Mouse (Mus musculus) forebrain, embryonic 15.5 days (tissue): ENCODE results near the gene Vill. TPM values are rescaled to one million over a fixed set of nuclear protein-coding genes. Genes with fewer than 3 reads are reported as not detected.

ENCODE experiments used
- ATAC-seq: fragments of 200-750 bp; cut with Nextera tagmentation; replicated peaks from 2 replicates; pipeline ENCODE4 v1.8.0; 2017; ENCODE audit warnings: mild to moderate bottlenecking, moderate TSS enrichment, moderate library complexity
- H3K27ac ChIP-seq: fragments of 300-500 bp; sonication (generic); replicated peaks from 2 replicates; pipeline ENCODE4 v1.5.1; 2015; ENCODE audit warnings: mild to moderate bottlenecking, inconsistent platforms
- H3K27me3 ChIP-seq: fragments of 300-500 bp; sonication (generic); 2 replicates; pipeline ENCODE4 v1.6.1; 2015; ENCODE audit warnings: inconsistent platforms
- H3K36me3 ChIP-seq: fragments of 300-500 bp; sonication (generic); 2 replicates; pipeline ENCODE4 v1.6.1; 2015; ENCODE audit warnings: mild to moderate bottlenecking, inconsistent platforms
- H3K4me1 ChIP-seq: fragments of 300-500 bp; sonication (generic); 2 replicates; pipeline ENCODE4 v1.6.1; 2015; ENCODE audit warnings: inconsistent platforms
- H3K4me2 ChIP-seq: fragments of 300-500 bp; sonication (generic); replicated peaks from 2 replicates; pipeline ENCODE4 v1.6.1; 2015; ENCODE audit warnings: mild to moderate bottlenecking, inconsistent platforms
- H3K4me3 ChIP-seq: fragments of 300-500 bp; sonication (generic); 2 replicates; pipeline ENCODE4 v1.5.1; 2015; ENCODE audit warnings: mild to moderate bottlenecking, inconsistent platforms
- H3K9ac ChIP-seq: fragments of 300-500 bp; sonication (generic); replicated peaks from 2 replicates; pipeline ENCODE4 v1.6.1; 2015; ENCODE audit warnings: mild to moderate bottlenecking, inconsistent platforms
- H3K9me3 ChIP-seq: fragments of 300-500 bp; sonication (generic); 2 replicates; pipeline ENCODE4 v1.6.1; 2016; ENCODE audit warnings: inconsistent platforms
- WGBS: fragments of 180-500 bp; shearing (Covaris S2); methylation state at CpG from one replicate; pipeline ENCODE4 v1.1.7; 2015; ENCODE audit warnings: mixed read lengths; 5-methylcytosine and 5-hydroxymethylcytosine counted together
- microRNA-seq: library from miRNA; unstranded; fragments of <30 nt; microRNA quantifications from one replicate; pipeline ENCODE4, GENCODE M21; 2016
- polyA plus RNA-seq: library from polyadenylated mRNA; unstranded; fragments of >200 nt; fragmentation: Nextera tagmentation; extraction: Ambion mirVana; gene quantifications from 2 replicates; pipeline ENCODE4 v1.2.1, GENCODE M21; 2015

Gene Vill
- polyA plus RNA-seq, 1 experiment from 2014 or later = 2.7 TPM

DNA sequence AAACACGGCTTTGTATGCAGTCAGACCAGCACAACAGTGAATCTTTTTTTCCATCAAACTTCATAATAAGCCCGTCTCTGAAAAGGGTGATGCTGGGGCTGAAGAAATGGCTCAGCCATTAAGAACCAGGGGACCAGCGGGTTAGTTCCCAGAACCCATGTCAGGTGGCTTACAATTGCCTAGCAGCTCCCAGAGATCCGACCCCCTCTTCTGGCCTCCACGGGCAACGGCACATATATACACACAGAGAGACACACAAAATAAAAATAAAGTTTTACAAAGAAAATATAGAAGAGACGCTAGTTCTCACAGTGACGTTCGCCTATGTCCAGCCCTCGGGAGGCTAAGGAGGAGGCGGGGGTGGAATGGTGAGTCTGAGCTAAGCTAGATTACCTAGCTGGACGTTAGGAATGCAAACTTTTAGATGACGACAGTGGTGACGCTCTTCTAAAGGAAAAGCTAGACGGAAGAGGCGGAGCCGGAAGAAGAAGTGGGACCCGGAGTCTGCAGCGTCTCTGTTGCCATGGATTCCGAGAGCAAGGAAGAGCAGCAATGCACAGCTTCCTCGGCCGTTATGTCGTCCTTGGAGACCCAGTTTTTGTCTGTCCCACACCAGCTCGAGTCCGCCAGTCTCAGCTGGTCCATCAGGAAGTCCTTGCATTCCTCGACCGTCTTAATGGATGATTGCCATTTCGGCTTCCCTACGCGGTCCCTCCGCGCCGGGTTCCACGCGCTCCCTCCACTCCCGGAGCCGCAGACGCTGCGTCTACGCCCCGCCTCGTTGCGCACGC lies 49.6 kb downstream of the Vill start, which contains the start of gene Dlec1:
Dlec1 (plus strand) TSS at position 487 of the 791 bp plus-strand sequence.
- WGBS = 2% methylated on average over 44 of the region's 44 CpGs
- Histone ChIP-seq H3K36me3 (no peaks in the 10 kb centered on the region), H3K9me3 (no peaks in the 10 kb centered on the region), H3K4me2 (peak within 1 kb of the TSS; percentile 82), H3K4me3 (peak within 1 kb of the TSS; percentile 62), H3K27ac (no peak within 1 kb of the TSS), H3K27me3 (no peaks in the 10 kb centered on the region; the same call in 1 of the 2 replicates), H3K4me1 (peaks cover 8% of the 10 kb centered on the region), H3K9ac (peak within 1 kb of the TSS; percentile 43)
- ATAC-seq = peak; percentile 94

DNA sequence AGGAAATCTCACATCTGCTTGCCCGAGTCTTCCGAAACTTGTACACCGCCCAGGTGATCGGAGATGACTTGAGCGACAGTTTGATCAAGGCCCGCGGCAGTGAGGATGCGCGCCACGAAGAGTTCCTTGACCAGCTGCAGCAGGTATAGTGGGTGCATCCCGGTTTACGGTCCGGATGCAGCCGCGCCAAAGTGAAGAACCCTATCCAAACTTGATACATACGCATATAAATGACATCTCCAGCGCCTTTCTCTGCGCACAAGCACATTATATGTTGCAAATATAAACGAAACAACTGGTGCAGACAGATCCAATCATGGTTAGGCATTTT lies 50.2 kb downstream of the Vill start:
- Histone ChIP-seq H3K27me3 (no peaks in the 10 kb centered on the region; the same call in 1 of the 2 replicates), H3K9me3 (no peaks in the 10 kb centered on the region), H3K4me2 (peak overlapping the region; percentile 82), H3K4me1 (peaks cover 8% of the 10 kb centered on the region), H3K36me3 (no peaks in the 10 kb centered on the region), H3K4me3 (peak overlapping the region; percentile 62), H3K27ac (no peak overlapping the region), H3K9ac (peak overlapping the region; percentile 43)
- ATAC-seq = no peak
- WGBS = 3% methylated on average over 19 of the region's 19 CpGs

DNA sequence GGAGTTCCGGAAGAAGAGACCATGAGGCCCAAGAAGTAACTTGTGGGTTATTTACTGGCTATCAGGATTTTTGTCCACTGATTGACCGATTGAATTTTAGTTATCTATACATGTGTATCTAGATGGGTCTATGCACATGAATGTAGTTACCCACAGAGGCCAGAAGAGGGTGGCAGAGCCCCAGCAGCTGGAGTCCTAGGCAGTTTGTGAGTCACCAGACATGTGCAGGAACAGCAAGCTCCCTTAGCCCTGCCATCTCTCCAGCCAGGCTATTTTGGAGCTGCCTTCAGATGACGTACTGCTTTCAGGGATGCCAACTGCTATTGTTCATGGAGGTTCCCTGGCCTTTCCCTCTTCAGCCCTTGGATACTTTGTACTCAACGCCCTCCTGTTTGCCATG lies 55.0 kb downstream of the Vill start:
- Histone ChIP-seq H3K27me3 (no peaks in the 10 kb centered on the region), H3K9ac (no peak overlapping the region), H3K4me3 (no peak overlapping the region), H3K4me2 (no peak overlapping the region), H3K27ac (no peak overlapping the region), H3K36me3 (no peaks in the 10 kb centered on the region), H3K9me3 (no peaks in the 10 kb centered on the region), H3K4me1 (peaks cover 4% of the 10 kb centered on the region)
- ATAC-seq = no peak
- 88% methylated on average over 4 of the region's 4 CpGs for WGBS

DNA sequence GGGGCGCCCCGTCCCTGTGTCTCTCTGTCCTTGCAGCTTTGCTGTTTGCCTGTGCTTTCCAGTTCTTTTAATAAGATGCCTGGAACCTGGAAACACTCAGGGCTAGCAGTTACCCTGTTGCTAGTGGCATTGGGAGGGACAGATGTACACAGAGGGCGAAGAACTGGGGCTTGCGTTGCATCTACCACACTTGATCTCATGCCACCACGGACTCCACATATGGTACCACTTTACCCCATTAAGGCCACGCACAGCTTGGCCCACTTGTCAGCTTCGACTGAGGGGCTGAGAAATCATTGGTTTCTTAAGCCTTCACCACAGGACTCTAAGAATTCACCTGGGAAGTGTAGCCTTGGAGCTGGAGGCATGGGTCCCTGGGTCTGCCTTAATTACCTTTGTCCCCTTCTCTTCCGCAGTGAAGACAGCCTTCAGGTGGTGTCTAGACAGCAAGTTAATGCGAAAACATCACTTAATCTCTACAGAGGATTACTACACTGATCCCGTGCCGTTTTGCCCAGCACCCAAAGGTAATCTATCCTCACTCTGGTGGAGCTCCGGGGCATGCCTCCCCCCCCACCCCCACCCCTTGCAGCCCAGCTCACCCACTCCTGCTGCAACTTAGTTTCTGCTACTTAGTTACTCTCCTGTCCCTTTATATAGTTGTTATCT lies 57.2 kb downstream of the Vill start:
- no peak overlapping the region for H3K27ac ChIP-seq
- H3K9me3 ChIP-seq = no peaks in the 10 kb centered on the region
- WGBS = 51% methylated on average over 12 of the region's 12 CpGs
- no peaks in the 10 kb centered on the region for H3K4me1 ChIP-seq
- no peak overlapping the region for H3K9ac ChIP-seq
- H3K4me3 ChIP-seq = no peak overlapping the region
- no peaks in the 10 kb centered on the region for H3K36me3 ChIP-seq
- ATAC-seq = no peak
- no peaks in the 10 kb centered on the region for H3K27me3 ChIP-seq
- no peak overlapping the region for H3K4me2 ChIP-seq

DNA sequence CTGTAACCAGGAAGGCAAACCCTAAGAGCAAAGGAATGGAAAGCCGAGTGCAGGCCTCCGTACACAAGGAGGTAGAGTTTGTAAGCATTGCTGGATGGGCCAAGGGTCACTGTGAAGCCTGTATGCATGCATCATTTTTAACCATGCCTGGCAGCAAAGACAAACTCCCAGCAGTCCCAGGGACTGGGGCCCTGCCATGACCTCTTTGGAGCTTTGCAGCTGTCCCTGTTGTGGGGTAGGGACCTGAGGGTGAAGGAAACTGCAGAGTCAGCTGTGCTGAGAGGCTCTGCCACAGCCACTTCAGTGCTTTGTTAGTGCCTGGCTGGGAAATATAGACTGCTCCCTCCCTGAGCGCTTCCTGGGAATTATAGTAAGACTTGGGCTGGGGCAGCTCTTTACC lies 58.1 kb downstream of the Vill start:
- Histone ChIP-seq H3K36me3 (no peaks in the 10 kb centered on the region), H3K4me1 (no peaks in the 10 kb centered on the region), H3K9me3 (no peaks in the 10 kb centered on the region), H3K9ac (no peak overlapping the region), H3K27me3 (no peaks in the 10 kb centered on the region), H3K27ac (no peak overlapping the region), H3K4me2 (no peak overlapping the region), H3K4me3 (no peak overlapping the region)
- no peak for ATAC-seq
- WGBS = 46% methylated on average over 3 of the region's 3 CpGs

DNA sequence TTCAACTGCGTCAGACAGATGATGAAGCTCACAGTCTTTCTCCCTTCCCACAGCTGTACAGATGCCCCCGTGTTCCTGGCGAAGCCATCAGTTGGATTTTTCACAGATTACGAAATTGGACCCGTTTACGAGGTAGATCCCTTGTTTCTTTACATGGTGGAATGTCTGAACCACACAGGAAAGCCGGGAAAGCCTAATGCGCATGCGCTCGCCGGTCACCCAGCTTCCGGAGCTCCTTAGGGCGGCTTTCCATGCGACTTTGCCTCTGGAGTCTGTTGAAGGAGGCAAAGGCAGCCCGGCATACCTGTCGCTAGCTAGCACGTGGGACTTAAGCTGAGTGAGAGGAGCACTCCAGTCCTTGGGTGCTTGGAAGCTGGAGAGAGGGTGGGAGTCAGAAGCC lies 62.3 kb downstream of the Vill start:
- no peak overlapping the region for H3K4me2 ChIP-seq
- no peaks in the 10 kb centered on the region for H3K9me3 ChIP-seq
- H3K27me3 ChIP-seq = no peaks in the 10 kb centered on the region
- H3K4me3 ChIP-seq = no peak overlapping the region
- no peak for ATAC-seq
- no peaks in the 10 kb centered on the region for H3K4me1 ChIP-seq
- WGBS = 91% methylated on average over 17 of the region's 17 CpGs
- H3K27ac ChIP-seq = no peak overlapping the region
- no peaks in the 10 kb centered on the region for H3K36me3 ChIP-seq
- no peak overlapping the region for H3K9ac ChIP-seq

DNA sequence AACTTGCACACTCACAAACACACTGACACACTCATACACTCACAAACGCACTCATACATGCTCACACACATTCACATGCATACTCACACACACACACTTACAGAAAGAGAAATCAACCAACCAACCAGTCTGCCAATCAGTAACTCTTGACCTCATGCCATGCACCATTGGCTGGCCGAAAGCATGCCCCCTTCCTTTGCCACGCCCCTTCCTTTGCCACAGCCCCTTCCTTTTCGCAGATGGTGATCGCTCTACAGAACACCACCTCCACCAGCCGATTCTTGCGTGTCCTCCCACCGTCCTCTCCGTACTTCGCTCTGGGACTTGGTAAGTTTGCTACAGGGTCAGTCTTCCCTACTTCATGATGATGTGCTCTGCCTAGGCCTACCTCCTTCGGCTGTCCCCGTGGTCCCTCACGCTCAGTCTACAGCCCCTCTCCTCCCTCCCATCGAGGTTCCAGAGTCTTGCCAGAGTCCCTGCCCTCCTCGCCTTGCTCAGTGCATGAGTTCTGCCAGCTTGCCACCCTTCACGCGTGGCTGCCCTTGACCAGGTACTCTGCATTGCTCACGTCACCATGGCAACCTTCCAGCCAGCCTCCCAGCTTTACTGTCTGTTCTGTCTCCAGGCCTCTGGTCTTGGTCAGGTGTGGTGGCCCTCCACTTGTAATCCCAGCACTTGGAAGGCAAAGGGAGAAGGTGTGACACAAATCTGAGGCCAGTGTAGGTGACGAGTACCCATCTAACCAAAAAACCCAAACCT lies 67.0 kb downstream of the Vill start:
- Histone ChIP-seq H3K9ac (no peak overlapping the region), H3K4me3 (no peak overlapping the region), H3K27ac (no peak overlapping the region), H3K9me3 (no peaks in the 10 kb centered on the region), H3K27me3 (no peaks in the 10 kb centered on the region), H3K4me2 (no peak overlapping the region), H3K4me1 (no peaks in the 10 kb centered on the region), H3K36me3 (no peaks in the 10 kb centered on the region)
- no peak for ATAC-seq
- WGBS = 82% methylated on average over 19 of the region's 19 CpGs

DNA sequence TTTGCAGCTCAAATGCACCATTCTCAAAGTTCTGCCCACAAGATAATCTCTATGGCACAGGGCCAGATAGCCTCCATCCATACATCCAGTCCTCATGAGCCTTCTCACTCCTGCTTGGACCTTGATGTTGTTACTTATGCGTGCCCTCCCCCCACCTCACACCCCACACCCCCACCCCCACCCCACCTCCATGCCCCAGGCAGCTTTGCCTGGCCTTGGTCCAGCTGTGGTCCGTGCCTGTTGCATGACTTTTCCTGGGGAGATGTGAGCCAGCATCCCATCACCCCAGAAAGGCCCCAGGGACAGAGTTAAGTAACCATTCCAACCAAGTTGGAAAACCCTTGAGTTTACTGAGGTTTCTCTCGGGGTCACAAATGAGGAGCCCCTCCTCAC lies 67.6 kb downstream of the Vill start:
- Histone ChIP-seq H3K4me1 (no peaks in the 10 kb centered on the region), H3K4me2 (no peak overlapping the region), H3K9ac (no peak overlapping the region), H3K4me3 (no peak overlapping the region), H3K27ac (no peak overlapping the region), H3K36me3 (no peaks in the 10 kb centered on the region), H3K27me3 (no peaks in the 10 kb centered on the region), H3K9me3 (no peaks in the 10 kb centered on the region)
- WGBS = 75% methylated on average over 3 of the region's 3 CpGs
- ATAC-seq = no peak

Small RNA genes within 50 kb of the gene (microRNA-seq; reads per million reads assigned to microRNA genes)
- 5.7 reads per million, percentile 20 among the genes with 10 or more reads in this experiment for gene Mir26a-1

Other genes starting within 250 kb of the Vill start
- 5.6 and 7.7 TPM in 2 replicates for gene Ctdspl, start 126.3 kb upstream of the Vill start, polyA plus RNA-seq
- 11.7 and 14.6 TPM in 2 replicates for gene Plcd1, start 40.7 kb downstream of the Vill start, polyA plus RNA-seq
- 0.36 and 1.00 TPM in 2 replicates for gene Dlec1, start 49.7 kb downstream of the Vill start, polyA plus RNA-seq
- gene Acaa1b, start 104.3 kb downstream of the Vill start, polyA plus RNA-seq = 1.4 and 1.8 TPM in 2 replicates
- not detected in 2 replicates for gene Gm47289, start 106.4 kb downstream of the Vill start, polyA plus RNA-seq
- gene Slc22a13, start 156.3 kb downstream of the Vill start, polyA plus RNA-seq = 0.11 TPM in 1 of 2 replicates, not detected in the other